Mouse (Mus musculus): ENCODE results near the gene Atat1. TPM values are rescaled to one million over a fixed set of nuclear protein-coding genes. Genes with fewer than 3 reads are reported as not detected.

Gene Atat1
- total RNA-seq, 2 experiments from 2014 or later: 7.7 to 9.5 TPM

DNA sequence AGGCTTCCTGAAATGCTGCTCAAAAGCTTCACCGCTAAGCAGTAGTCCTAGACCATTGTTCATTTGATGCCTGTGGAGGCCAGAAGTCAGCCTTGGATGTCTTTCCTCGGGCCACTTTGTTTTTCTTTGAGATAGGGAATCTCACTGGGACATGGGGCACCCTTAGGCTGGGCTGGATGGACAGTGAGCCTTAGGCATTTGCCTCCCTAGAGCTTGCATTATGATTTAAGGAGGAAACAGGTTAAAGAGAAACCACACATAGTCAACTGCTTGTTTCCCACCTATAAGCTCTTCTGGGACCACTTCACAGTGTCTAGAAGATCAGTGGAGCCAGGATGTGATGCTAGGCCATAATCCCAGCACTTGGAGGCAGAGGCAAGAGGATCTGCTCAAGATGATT is 50.0 kb downstream of the Atat1 start:
- intact Hi-C loops (cut with DNase I): loop anchor here (2.0 kb wide), 1 partner anchor 17 kb away; no protein-coding TSS in a partner anchor
- no peak for DNase-seq

DNA sequence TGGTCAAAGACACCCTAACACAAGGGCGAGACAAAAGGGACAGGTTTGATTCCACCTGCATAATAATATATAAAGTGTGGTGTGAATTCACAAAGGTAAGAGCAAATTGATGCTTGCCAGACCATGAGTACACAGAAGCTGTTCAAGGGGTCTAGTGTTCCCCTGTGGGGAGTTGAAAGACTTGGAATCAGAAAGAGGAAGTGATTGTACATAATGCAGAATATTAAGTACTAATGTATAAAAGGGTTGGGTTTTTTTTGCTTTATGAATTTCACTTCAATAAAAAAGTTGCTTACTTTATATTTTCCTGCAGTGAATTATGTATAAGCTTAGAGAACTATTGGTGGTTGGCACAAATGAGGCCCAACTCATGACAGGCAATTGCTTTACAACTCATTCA is 50.5 kb downstream of the Atat1 start:
- intact Hi-C loops (cut with DNase I): no loop called here
- DNase-seq: no peak

DNA sequence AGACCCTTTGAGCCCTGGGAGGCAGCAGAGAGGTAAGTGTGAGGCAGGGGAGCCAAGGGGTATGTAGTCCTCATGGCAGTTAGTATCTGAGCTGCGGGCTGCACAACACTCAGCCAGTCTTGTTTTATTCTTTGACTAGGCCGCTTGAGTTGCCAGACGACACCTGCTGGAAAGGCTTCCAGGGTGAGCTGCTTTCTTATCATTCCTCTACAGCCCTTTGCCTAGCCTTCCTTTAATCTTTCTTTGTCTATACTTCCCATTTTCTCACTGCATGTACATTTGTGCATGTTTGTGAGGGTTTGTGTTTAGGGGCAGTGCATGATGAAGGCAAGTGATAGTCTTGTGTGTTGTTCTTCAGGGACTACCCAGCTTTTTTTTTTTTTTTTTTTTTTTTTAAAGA is 58.9 kb downstream of the Atat1 start:
- DNase-seq: no peak
- intact Hi-C loops (cut with DNase I): no loop called here

DNA sequence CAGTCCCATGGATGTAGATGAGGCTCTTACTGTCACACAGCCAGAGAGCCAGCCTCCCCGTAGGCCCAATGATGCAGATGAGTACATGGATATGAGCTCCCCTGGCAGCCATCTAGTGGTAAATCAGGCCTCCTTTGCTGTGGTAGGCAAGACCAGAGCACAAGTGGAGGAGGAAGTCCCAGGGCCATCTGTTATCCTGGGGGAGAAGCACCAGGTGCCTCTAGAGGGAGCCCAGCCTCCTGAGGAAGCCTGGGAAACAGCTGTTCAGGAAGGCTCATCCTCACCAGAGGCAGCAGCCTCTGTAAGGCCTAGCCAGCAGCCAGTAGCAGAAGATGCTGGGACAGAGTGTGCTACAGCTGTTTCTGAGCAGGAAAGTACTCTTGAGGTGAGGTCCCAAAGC is 61.8 kb downstream of the Atat1 start:
- DNase-seq: no peak

More for the DNA sequence above, 61.8 kb downstream of the Atat1 start:
- intact Hi-C loops (cut with DNase I): no loop called here

Small RNA genes lying within 50 kb of the gene (microRNA-seq; reads per million reads assigned to microRNA genes)
- 0.48 to 0.54 reads per million in 2 experiments for gene Gm28033
- gene Mir1894: 0 to 0.36 reads per million in 2 experiments

Other genes with a start within 250 kb of the Atat1 start
- 10 to 100 TPM; 29.6 to 30.7 TPM for gene Vars2, start 242.5 kb downstream of the Atat1 start, total RNA-seq (2021)
- 10 to 100 TPM; 16.8 to 23.2 TPM for gene Gtf2h4, start 236.3 kb downstream of the Atat1 start, total RNA-seq (2021)
- gene Ddr1, start 205.5 kb downstream of the Atat1 start, total RNA-seq (2021): 10 to 100 TPM; 40.1 to 44.1 TPM
- 10 to 100 TPM; 23.9 to 27.8 TPM for gene Ier3, start 88.4 kb downstream of the Atat1 start, total RNA-seq (2021)
- 100 to 1,000 TPM; 108 to 111 TPM for gene Flot1, start 86.8 kb downstream of the Atat1 start, total RNA-seq (2021)
- gene Tubb5, start 71.8 kb downstream of the Atat1 start, total RNA-seq (2021): 100 to 1,000 TPM; 134 to 183 TPM
- 10 to 100 TPM; 12.9 to 13.5 TPM for gene Mdc1, start 68.6 kb downstream of the Atat1 start, total RNA-seq (2021)
- 1 to 10 TPM; 3.8 to 6.0 TPM for gene Nrm, start 48.8 kb downstream of the Atat1 start, total RNA-seq (2021)
- 10 to 100 TPM; 21.1 to 25.0 TPM for gene Ppp1r18, start 44.5 kb downstream of the Atat1 start, total RNA-seq (2021)
- 10 to 100 TPM; 20.6 to 24.9 TPM for gene Dhx16, start 30.3 kb downstream of the Atat1 start, total RNA-seq (2021)
- 10 to 100 TPM; 83.9 to 89.3 TPM for gene 2310061I04Rik, start 12.6 kb downstream of the Atat1 start, total RNA-seq (2021)
- 10 to 100 TPM; 47.9 to 49.0 TPM for gene Mrps18b, start 6.3 kb upstream of the Atat1 start, total RNA-seq (2021)
- gene Ppp1r10, start 6.4 kb upstream of the Atat1 start, total RNA-seq (2021): 10 to 100 TPM; 43.4 to 49.0 TPM
- 10 to 100 TPM; 65.2 TPM for gene Abcf1, start 59.7 kb upstream of the Atat1 start, total RNA-seq (2021)
- 10 to 100 TPM; 23.0 to 26.1 TPM for gene Gnl1, start 69.8 kb upstream of the Atat1 start, total RNA-seq (2021)
- 1 to 10 TPM; 4.6 to 4.7 TPM for gene Prr3, start 70.2 kb upstream of the Atat1 start, total RNA-seq (2021)
- 1 to 10 TPM; 4.7 to 6.0 TPM for gene H2-T24, start 110.5 kb upstream of the Atat1 start, total RNA-seq (2021)
- gene H2-T23, start 122.8 kb upstream of the Atat1 start, total RNA-seq (2021): 10 to 100 TPM; 23.2 to 24.0 TPM
- 10 to 100 TPM in 1 of 2 experiments, 1 to 10 TPM in 1; 10.0 to 12.4 TPM for gene H2-T22, start 132.7 kb upstream of the Atat1 start, total RNA-seq (2021)
- not detected for gene Gm6034, start 132.9 kb upstream of the Atat1 start, total RNA-seq (2021)
- gene Gm11127, start 148.3 kb upstream of the Atat1 start, total RNA-seq (2021): 1 to 10 TPM; 1.5 to 2.3 TPM
- gene Gm19684, start 211.6 kb upstream of the Atat1 start, total RNA-seq (2021): not detected
- not detected for gene Gm7030, start 219.3 kb upstream of the Atat1 start, total RNA-seq (2021)

All from heart, postnatal 14 days (tissue).